Mouse (Mus musculus): Measurements from ENCODE around the gene Pprc1. TPM values are rescaled to one million over a fixed set of nuclear protein-coding genes. Genes with fewer than 3 reads are reported as not detected.

Gene Pprc1
- polyA plus RNA-seq (2017; shearing (Covaris generic)) = 10 to 100 TPM; 13.5 to 17.5 TPM

DNA sequence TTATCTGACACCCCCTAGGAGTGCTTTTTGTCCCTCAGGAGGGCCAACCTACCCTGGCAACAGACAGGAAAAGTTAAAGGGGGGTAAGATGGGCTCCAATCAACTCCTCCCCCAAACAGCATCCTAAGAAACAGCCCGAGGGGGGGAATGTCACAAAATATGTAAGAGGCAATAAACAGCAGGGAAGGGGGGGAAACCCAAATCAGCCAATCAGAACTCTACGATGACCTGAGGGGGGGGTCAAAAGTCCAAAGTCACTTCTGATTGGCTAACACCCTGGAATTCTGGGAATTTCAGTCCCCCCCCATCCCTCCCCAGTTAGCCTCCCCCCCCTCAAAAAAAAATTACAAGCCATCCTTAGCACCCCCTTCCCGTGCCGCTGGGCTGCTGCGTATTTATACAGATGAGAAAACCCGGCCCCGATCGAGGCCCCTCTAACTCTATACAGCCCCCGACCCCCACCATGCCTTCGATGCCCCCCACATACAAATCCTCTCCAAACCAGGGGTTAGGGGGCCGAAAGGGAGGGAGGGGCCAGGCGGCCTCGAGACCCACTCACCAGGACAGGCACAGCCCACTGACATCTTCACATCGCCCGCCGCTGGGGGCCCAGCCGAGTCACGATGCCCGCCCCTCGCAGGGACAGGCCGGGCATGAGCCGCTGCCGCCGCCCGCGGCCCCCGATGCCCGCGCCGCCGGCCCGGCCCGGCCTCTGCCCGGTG is at the start of gene Pprc1:
Gene Pprc1 (plus strand): TSS at position 616 of the 722 bp plus-strand sequence.
- no peak for ATAC-seq

DNA sequence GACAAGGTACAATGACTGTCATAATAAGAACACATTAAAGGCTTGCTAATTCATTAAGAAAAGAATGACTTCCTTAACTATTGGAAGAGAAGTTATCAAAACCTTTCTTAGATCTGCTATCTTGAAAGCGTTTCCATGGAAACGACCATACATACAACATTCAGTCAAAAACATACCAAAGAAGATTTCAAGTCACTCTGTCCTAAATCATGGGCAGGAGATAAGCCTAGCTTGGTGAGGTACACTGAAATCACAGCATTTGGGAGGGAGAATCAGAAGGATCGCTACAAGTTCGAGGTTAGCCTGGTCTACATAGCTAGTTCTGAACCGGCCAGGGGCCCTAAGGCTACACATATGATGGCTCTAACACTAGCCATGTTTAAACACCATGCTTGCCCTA is 47.3 kb upstream of the Pprc1 start:
- no peak for ATAC-seq

DNA sequence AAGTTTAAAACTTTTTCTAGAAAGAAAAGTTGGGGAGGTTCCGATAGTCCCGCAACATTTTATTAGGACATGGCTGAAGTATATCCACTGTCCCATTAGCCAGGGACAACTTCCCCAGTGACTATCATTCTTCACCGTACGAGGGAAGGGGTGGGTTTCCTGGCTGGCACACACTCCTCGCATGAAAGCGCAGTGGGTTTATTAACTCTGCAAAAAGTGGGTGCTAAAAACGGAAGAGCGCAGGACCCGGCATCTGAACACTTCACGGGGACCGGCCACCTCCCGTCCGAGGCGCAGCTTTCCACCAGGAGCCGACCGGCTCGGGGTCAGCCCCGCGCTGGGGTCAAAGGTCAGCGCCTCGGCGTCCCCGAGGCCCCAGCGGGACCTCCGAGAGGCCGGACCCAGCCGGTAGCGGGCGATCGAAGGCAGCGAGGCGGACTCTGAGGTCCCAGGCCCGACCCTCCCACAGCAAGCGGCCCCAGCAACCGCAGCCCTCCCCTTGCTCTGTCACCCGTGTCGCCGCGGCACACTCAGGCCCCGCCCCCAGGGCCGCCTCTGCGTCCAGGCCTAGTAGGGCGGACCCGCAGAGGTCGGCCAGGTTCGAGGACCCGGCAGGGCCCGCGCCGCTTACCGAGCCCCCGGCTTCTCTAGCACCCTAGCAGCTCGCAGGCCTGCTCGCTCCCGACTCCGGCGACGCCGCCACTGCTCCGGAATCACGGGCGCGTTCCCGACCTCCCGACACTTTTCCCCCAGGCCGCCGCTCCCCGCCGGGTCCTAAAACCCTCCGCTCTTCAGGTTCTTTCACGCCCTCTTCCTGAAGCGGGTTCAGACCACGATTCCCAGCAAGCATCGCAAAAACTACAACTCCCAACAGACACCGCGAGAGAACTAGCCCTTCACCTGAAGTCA is 46.6 kb upstream of the Pprc1 start, which contains the start of gene Armh3:
Gene Armh3 (minus strand): TSS at position 704 of the 909 bp plus-strand sequence.
- ATAC-seq = peak; percentile 86

DNA sequence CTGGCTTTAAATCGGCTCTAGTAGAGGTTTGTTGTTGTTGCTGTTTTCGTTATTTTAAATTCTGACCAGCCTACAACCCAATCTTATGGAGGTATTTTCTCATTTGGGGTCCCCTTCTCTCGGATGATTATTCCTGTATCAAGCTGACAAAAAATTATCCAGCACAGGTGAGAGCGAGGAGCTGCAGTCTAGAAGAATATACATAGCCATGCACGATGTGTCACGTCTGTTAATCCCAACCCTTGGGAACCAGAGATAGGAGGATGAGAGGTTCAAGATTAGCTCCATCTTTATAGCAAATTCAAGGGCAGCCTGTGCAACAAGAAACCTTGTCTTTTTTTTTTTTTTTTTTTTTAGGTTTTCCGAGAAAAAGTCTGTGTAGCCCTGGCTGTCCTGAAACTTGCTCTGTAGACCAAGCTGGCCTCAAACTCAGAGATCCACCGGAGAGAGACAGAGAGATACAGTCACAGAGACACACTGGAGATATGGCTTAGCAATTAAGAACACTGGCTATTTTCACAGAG is 45.9 kb upstream of the Pprc1 start:
- no peak for ATAC-seq

DNA sequence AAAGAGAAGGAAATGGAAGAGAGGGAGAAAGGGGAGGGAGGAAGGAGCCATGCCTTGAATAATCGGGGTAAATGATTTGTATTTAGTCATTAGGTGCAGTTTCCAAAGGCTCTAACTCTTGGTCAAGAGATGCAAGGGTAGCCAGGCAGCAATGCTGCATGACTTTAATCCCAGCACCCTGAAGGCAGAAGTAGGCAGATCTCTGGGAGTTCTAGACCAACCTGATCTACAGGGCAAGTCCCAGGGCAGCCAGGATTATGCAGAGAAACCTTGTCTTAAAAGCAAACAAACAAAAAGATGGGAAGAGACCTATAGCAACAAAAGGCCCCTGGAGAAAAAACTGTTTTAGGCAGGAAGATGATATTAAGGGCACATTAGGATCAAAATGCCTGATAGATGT is 45.3 kb upstream of the Pprc1 start:
- no peak for ATAC-seq

DNA sequence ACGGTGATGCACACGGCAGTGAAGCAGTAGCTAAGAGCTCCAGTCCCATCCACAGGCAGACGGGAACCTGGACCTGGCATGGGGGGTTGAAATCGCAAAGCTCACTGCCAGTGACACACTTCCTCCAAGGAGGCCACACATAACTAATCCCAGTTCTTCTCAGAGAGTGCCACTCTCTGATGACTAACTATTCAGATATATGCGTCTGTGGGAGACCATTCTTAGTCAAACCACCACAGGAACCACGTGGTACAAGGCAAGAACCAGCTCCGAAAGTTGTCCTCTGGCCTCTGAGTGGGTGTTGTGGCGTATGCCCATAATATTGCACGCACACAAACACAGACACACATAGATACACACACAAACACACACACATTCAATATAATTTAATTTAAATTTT is 42.4 kb upstream of the Pprc1 start:
- peak; percentile 4 for ATAC-seq

DNA sequence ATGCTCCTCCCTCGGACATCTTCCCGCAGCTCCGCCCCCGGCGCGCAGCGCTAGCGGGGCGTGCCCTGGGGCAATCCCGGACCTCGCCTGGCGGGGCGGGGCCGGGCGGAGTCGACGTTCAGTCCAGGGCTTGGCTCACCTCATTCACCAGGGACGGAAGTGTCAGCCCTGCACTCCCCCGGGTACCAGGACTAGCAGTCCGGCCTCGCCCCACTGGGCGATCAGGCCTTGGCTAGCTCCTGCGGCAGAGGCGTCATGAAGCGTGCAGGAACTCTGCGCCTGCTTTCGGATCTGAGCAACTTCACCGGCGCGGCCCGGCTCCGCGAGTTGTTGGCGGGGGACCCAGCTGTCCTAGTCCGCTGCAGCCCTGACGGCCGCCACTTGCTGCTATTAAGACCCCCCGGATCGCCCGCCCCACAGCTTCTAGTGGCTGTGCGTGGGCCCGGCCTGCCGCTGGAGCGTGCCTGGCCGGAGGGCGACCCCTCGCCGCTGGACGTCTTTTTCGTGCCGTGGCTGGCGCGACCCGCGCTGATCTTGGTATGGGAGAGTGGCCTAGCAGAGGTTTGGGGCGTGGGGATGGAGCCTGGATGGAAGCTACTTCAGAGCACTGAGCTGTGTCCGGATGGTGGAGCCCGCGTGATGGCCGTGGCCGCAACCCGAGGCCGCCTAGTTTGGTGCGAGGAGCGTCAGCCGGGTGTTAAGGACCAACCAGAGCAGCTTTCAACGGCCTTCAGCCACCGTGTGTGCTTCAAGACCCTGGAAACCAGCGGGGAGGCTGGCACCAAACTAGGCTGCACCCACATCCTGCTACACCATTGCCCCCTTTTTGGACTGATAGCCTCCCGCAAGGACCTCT is 41.1 kb upstream of the Pprc1 start, which contains the start of gene Hps6:
Gene Hps6 (plus strand): TSS at position 138 of the 856 bp plus-strand sequence.
- ATAC-seq = peak; percentile 71

DNA sequence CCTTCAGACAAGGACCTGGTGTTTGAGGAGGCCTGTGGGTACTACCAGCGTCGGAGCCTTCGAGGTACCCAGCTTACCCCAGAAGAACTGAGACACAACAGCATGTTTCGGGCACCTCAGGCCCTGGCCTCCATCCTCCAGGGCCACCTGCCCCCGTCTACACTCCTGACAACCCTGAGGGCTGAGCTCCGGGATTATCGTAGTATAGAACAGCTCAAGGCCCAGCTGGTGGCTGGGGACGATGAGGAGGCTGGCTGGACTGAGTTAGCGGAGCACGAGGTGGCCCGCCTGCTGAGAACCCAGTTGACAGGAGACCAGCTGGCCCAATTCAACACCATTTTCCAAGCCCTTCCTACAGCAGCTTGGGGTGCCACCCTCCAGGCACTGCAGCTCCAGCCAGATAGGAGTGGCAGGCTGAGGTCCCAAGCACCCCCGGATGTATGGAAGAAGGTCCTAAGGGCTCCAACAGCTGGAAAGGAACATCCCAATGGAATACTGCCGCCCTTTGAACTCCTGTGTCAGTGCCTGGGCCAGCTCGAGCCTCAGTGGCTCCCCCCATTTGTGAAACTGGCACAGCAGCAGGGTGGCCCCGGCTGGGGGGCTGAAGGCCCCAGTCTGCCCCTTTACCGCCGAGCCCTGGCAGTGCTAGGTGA is 39.7 kb upstream of the Pprc1 start:
- no peak for ATAC-seq

DNA sequence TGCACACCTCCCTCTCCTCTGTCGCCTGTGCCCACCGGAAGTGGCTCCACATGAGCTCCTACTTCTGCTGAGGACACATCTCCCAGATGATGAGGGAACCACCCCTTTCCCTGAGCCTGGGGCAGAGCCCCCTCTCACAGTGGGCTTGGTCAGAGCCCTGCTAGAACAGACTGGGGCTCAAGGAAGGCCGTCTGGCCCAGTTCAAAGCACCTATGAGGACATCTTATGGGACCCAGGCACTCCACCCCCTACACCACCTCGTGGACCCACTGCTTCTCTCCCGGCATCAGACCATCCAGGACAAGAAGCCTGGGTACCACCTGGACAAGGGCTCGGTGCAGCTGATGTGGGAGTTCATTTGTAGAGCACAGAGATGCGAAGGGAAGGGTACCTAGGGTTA is 39.0 kb upstream of the Pprc1 start:
- ATAC-seq = no peak

DNA sequence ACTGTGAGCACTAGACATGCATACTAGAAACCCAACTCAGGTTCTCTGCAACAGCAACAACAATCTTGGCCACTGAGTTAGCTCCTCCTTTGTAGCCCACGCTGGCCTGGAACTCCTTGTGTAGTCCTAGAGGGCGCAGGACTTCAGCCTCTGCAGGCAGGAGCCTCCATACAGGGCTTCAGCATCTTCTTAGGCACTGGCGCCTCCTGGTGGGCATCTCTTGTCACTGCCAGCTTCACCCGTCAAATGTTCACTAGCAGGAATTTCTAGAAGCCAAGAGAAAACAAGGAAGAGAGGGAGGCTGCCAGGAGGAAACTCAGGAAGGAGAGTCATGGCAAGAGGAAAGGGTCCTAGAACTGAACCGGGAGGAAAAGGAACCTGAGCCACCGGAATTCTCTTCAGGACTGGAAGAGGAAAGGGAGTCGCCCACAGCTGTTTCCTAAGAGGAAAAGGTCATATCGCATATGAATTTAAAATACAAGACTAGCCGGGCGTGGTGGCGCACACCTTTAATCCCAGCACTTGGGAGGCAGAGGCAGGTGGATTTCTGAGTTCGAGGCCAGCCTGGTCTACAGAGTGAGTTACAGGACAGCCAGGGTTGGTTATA is 30.0 kb upstream of the Pprc1 start:
- ATAC-seq = peak; percentile 52

DNA sequence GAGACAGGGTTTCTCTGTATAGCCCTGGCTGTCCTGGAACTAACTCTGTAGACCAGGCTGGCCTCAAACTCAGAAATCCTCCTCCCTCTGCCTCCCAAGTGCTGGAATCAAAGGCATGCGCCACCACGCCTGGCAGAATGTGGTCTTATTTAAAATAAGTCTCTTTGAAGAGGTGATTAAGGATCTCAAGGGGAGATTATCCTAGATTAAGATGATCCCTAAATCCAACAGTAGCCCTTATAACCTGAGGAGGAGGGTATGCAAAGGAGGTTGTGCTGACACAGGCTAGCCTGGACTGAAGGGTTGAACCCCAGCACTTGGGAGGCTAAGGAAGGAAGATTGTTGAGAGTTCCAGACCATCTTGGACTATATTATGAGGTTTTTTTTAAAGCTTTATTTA is 28.7 kb upstream of the Pprc1 start:
- no peak for ATAC-seq

DNA sequence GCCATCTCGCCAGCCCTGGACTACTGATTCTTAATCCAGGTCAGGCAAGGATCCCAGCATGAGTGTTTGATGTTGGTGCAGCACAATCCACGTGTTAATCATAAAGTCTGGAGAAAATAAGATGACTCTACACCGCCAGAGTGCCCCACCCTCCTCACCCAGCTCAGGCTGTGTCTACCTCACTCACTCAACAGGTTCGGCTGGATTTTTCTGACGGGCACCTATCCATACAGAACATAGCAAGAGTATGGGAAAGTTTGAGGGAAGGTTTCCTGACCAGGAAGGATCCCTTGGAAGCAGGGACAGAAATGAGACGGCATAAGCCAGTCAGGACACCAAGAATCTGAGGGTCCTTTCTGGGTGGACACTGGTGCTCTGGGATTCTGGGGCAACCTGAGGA is 19.7 kb upstream of the Pprc1 start:
- no peak for ATAC-seq

DNA sequence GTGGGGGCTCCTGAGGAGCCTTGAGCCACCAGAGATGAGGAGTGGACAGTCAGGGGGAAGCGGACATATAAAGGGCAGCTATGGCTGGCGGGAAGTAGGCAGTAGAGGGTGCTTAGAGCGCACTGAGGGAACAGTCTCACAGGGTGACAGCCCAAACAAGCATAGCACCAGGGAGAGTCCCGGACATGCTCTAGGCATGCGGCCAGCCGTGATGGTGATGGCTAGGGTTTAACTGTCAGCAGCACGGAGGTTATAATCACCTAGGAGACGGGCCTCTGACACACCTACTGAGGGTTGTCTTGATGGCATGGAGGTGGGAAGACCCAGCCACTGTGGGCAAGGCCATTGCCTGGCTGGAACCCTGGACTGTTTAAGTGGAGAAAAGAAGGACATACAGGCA is 18.1 kb upstream of the Pprc1 start:
- ATAC-seq = no peak

DNA sequence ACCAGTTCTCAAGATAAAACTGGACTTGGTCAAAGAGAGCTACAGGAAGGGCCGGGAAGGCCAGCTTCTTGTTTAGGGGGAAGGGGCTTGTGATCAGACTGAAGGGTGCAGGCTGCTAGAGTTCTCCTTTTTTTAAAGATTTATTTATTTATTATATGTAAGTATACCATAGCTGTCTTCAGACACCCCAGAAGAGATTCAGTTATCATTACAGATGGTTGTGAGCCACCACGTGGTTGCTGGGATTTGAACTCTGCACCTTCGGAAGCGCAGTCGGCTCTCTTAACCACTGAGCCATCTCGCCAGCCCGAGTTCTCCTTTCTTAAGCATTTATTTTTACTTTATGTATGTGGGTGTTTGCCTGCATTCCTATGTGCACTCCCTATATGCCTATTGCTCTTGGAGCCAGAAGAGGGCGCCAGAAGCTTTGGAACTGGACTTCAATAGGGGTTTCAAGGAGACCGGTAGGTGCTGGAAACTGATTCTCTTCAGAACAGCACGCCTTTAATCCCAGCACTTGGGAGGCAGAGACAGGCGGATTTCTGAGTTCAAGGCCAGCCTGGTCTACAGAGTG is 15.9 kb upstream of the Pprc1 start:
- ATAC-seq = no peak

DNA sequence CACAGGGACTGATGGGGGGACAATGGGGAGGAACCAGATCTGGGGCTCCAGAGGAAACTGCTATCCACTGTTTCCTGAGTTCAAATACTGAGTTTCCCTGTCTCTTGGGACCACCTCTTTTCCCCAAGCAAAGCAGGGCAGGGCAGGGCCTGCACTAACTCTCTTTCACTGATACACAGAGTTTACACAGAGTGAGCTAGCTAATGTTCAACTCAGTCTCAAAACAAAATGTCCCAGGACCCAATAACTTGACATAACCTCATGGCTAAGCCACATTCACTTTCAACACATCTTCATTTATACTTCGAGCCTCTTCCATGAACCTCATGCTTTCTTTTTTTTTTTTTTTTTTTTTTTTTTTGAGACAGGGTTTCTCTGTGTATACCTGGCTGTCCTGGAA is 15.0 kb upstream of the Pprc1 start:
- ATAC-seq = no peak

DNA sequence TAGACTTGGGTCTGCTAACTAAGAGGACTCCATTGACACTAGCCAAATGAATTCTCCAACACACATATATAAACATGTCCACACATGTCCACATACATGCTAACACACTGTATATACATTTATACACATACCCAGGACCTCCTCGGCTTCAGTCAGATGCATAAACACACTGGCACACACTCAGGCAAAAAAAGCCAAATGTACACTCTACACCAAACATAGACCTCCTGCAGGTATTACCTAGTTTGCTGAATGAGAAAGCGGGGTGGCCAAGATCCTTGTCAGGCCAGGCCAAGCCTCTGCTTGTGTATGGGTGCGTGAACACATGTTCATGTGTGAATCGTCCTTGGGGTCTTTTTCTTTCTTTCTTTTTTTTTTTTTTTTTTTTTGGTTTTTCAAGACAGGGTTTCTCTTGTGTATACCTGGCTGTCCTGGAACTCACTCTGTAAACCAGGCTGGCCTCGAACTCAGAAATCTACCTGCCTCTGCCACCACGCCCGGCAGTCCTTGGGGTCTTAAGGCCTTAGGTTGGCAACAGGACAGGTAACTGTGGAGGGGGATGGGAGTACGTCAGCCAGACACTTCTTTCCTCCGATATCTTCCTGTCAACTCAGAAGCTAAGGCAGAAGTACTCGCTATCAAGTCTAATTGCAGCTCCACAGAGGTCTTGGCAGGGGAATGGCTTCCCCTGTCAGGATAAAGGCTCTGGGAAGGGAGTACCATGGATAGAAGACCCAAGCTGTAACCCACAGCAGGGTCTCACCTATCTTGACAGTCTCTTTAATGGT is 14.3 kb upstream of the Pprc1 start:
- ATAC-seq = no peak

DNA sequence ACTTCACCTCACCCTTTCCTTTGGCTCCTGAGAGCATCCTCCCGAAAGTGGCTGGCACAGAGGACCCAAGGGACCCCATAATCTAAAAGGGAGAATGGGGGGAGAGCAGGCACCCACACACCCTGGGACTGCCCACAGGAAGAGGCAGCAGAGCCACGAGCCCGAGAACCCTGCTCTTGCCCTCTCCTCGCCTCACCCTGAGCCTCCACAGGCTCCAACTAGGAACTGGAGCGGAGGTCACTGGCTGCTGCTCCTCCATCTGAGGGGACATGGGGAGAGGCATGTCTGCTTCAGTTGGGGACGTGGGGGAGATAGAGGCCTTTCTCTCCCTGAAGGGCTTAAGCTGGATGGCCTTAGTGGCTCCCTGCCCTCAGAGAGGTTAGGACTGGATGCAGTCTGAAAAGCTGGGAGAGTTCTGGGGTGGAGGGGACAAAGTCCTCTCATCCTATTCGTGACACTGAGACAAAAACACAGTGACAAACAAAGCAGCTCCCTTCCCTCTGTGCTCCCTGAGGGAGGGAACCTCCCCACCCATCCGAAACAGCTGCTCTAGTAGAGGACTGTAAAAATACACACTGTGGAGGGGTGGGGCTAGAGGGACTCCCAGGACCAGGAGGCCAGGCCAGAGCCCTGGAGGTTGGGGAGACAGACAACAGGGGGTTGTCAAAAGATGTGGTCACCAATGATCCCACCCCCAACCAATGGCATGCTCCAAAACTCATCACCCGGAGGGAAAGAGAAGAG is 12.8 kb upstream of the Pprc1 start:
- no peak for ATAC-seq

DNA sequence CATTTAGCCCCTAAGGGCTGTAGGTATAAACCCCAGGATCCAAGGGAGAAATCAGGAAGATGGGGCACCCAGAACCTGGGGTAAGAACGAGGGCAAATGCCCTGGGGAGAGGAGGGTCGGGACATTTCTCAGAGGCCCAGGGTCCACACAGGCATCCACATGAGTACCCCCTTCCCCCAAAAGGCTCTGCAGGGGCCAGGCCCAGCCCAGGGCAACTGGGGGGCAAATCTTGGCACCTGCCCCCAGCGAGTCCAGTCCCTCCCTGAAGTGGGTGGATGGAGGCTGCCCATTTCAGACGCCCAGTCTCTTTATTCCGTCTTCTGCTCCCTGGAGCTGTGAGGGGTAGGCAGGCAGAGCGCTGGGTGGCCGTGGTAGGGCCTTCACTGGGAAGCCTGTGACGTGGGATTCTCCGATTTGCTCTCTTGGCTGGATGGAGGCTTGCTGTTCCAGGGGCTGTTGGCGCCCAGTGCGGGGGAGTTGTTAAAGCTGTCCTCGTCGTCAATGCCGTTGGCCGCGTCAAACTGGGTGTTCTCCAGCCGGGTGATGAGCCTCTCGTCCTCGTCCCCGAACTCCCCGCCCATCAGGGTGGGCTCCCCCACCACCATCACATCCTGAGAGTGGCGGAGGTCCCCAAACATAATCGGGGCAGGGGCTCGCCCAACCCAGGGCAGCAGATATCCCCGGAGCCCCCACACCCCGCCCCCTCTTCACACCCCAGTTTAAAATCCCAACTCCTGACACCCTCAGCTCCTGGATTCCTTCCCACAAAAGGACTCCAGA is 11.8 kb upstream of the Pprc1 start:
- ATAC-seq = no peak

DNA sequence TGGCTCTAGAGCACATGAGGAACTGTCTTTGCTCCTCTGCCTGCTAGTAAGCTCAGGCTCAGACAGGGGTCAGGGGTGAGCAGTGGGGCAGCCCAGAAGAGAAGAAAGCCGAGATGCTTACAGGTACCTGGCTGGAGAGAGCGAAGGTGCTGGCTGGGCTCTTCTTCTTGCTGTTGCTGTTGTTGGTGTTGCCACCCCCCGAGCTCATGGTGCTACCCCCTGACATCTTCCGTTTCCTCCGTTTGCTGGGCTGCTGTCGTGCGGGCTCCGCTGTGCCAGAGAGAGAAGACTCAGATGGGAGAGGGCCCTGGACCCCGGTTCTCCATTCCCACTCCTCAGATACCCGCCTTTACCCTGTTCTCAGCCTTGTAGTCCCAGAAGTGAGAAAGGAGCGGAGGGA is 10.8 kb upstream of the Pprc1 start:
- no peak for ATAC-seq
